Mouse (Mus musculus) urinary bladder, adult 2 months (tissue): ENCODE results near the gene Atxn7l1. TPM values are rescaled to one million over a fixed set of nuclear protein-coding genes. Genes with fewer than 3 reads are reported as not detected.

Experiments used
- DNase-seq: peaks from one replicate; pipeline ENCODE4 v3.0.0; 2022; ENCODE audit warnings: low spot score
- polyA plus RNA-seq: library from polyadenylated mRNA; depleted of rRNA; stranded (reverse); fragments of >200 nt; gene quantifications from 2 replicates; pipeline ENCODE4 v1.2.3, GENCODE M21; 2012

Gene Atxn7l1
- polyA plus RNA-seq, 1 experiment, result 12.4 TPM

- DNase-seq, result no peak
Measured at GRCm38 (mm10) chr12:33317792-33318530, 170.5 kb downstream of the Atxn7l1 start.

- no peak for DNase-seq
Measured at GRCm38 (mm10) chr12:33322547-33322946, 175.1 kb downstream of the Atxn7l1 start.

GRCm38 (mm10) chr12:33323821-33324220, 176.3 kb downstream of the Atxn7l1 start:
- no peak for DNase-seq

- DNase-seq, result no peak
Measured at GRCm38 (mm10) chr12:33325424-33325823, 177.9 kb downstream of the Atxn7l1 start.

- DNase-seq, result no peak
Measured at GRCm38 (mm10) chr12:33332046-33332445, 184.6 kb downstream of the Atxn7l1 start.

- DNase-seq, result no peak
Measured at GRCm38 (mm10) chr12:33332796-33333195, 185.3 kb downstream of the Atxn7l1 start.

GRCm38 (mm10) chr12:33333914-33334313, 186.4 kb downstream of the Atxn7l1 start:
- peak; percentile 69 for DNase-seq

GRCm38 (mm10) chr12:33334511-33334910, 187.0 kb downstream of the Atxn7l1 start:
- no peak for DNase-seq

- no peak for DNase-seq
Measured at GRCm38 (mm10) chr12:33334951-33335350, 187.5 kb downstream of the Atxn7l1 start.

GRCm38 (mm10) chr12:33335410-33335809, 187.9 kb downstream of the Atxn7l1 start:
- DNase-seq, result no peak

- no peak for DNase-seq
Measured at GRCm38 (mm10) chr12:33336561-33337125, 189.2 kb downstream of the Atxn7l1 start.

- DNase-seq, result no peak
Measured at GRCm38 (mm10) chr12:33337289-33337688, 189.8 kb downstream of the Atxn7l1 start.

- DNase-seq, result no peak
Measured at GRCm38 (mm10) chr12:33338170-33338569, 190.7 kb downstream of the Atxn7l1 start.

GRCm38 (mm10) chr12:33339822-33340221, 192.3 kb downstream of the Atxn7l1 start:
- DNase-seq, result no peak

GRCm38 (mm10) chr12:33340698-33341097, 193.2 kb downstream of the Atxn7l1 start:
- no peak for DNase-seq

GRCm38 (mm10) chr12:33341351-33341892, 193.9 kb downstream of the Atxn7l1 start:
- no peak for DNase-seq

GRCm38 (mm10) chr12:33344970-33345772, 197.7 kb downstream of the Atxn7l1 start:
- no peak for DNase-seq

- no peak for DNase-seq
Measured at GRCm38 (mm10) chr12:33345773-33346435, 198.4 kb downstream of the Atxn7l1 start.

- DNase-seq, result no peak
Measured at GRCm38 (mm10) chr12:33352671-33353070, 205.2 kb downstream of the Atxn7l1 start.

GRCm38 (mm10) chr12:33358345-33358744, 210.9 kb downstream of the Atxn7l1 start:
- no peak for DNase-seq

GRCm38 (mm10) chr12:33359209-33359608, 211.7 kb downstream of the Atxn7l1 start:
- no peak for DNase-seq
